21 mouse cellular contexts compared by ENCODE assay signal in the genomic region with DNA sequence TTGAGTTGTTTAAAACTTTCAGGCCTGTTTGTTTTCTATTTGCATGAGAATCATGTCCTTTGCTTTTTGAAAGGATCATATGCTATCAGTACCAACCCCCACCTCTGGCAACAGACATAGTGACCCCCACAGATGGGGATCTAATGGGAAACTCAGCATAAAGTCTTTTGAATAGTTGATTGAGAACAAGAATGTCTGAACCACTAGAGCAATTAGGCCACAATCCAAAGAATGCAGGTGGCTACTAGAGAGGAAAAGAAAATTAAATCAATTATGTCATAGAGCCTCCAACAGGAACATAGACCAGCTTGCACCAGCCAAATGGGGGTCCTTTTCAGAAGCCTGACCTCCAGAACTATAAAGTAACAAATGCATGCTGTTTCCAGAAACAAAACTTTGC.
"Had no signal": no experiment of that assay in that cellular context is flagged by ENCODE, and none has a peak within 500 bp of the region (broad histone marks: within the 10 kb centered on the region; RNA-seq: fewer than 3 reads in every experiment).

No protein-coding gene starts in this region.

- H3K36me3 ChIP-seq: limb, embryonic 10.5 days; limb, embryonic 13.5 days; liver, embryonic 12.5 days; liver, embryonic 15.5 days; midbrain, embryonic 12.5 days; neural tube, embryonic 13.5 days; stomach, embryonic 15.5 days had no signal

- H3K4me1 ChIP-seq: limb, embryonic 10.5 days; limb, embryonic 13.5 days; liver, embryonic 12.5 days; liver, embryonic 15.5 days; midbrain, embryonic 12.5 days; neural tube, embryonic 13.5 days; stomach, embryonic 15.5 days had no signal

- H3K9me3 ChIP-seq: limb, embryonic 10.5 days; limb, embryonic 13.5 days; liver, embryonic 12.5 days; liver, embryonic 15.5 days; midbrain, embryonic 12.5 days; neural tube, embryonic 13.5 days; stomach, embryonic 15.5 days had no signal

- H3K4me3 ChIP-seq: limb, embryonic 10.5 days; limb, embryonic 13.5 days; liver, embryonic 12.5 days; liver, embryonic 15.5 days; midbrain, embryonic 12.5 days; myocyte; neural tube, embryonic 13.5 days; stomach, embryonic 15.5 days had no signal

- H3K4me2 ChIP-seq: limb, embryonic 13.5 days; liver, embryonic 12.5 days; liver, embryonic 15.5 days; midbrain, embryonic 12.5 days; neural tube, embryonic 13.5 days; stomach, embryonic 15.5 days had no signal

- ATAC-seq: liver, embryonic 12.5 days; midbrain, embryonic 16.5 days had no signal

- DNase-seq: kidney, adult 9 months; kidney, postnatal 14 days; kidney, postnatal 4 days; liver; lung, adult 2 months; lung, postnatal 14 days; lung, postnatal 4 days; right cerebral cortex, adult 18-20 months; right cerebral cortex, postnatal 14 days; right cerebral cortex, postnatal 4 days; thymus, adult 18-20 months; thymus, postnatal 36 days had no signal

- H3K9ac ChIP-seq: limb, embryonic 13.5 days; liver, embryonic 12.5 days; liver, embryonic 15.5 days; midbrain, embryonic 12.5 days; neural tube, embryonic 13.5 days; stomach, embryonic 15.5 days had no signal

- H3K27ac ChIP-seq: limb, embryonic 10.5 days; limb, embryonic 13.5 days; liver, embryonic 12.5 days; liver, embryonic 15.5 days; midbrain, embryonic 12.5 days; neural tube, embryonic 13.5 days; stomach, embryonic 15.5 days had no signal

- H3K27me3 ChIP-seq: limb, embryonic 13.5 days; liver, embryonic 12.5 days; liver, embryonic 15.5 days; midbrain, embryonic 12.5 days; neural tube, embryonic 13.5 days; stomach, embryonic 15.5 days had no signal
